Mouse (Mus musculus) left cerebral cortex, postnatal 10 days (tissue): Measurements from ENCODE around the gene Timm8a2. TPM values are rescaled to one million over a fixed set of nuclear protein-coding genes. Genes with fewer than 3 reads are reported as not detected.
"Not testable (repeated sequence)": the region's sequence is repeated elsewhere in the genome, so short reads cannot be mapped to it uniquely, and the experiment has no call there.

Experiments used
- DNase-seq, 2 experiments: peaks; one replicate each; pipeline ENCODE4 v3.0.0; 2021 to 2022; ENCODE audit warnings: low spot score in 2 of 2, mixed read lengths in 1 of 2; ENCODE audit errors: extremely low spot score in 1 of 2
- intact Hi-C: fragments of 180-260 bp; cut with DNase I; formaldehyde crosslinking; loops from one replicate; pipeline ENCODE4 v1.15.1; 2025
- total RNA-seq, 2 experiments: library from RNA; stranded (reverse); gene quantifications; 2 replicates each; pipeline ENCODE4 v1.2.3; 2021

Timm8a2 gene
- total RNA-seq, 2 experiments from 2014 or later, result 0.39 TPM; not detected in 1

DNA sequence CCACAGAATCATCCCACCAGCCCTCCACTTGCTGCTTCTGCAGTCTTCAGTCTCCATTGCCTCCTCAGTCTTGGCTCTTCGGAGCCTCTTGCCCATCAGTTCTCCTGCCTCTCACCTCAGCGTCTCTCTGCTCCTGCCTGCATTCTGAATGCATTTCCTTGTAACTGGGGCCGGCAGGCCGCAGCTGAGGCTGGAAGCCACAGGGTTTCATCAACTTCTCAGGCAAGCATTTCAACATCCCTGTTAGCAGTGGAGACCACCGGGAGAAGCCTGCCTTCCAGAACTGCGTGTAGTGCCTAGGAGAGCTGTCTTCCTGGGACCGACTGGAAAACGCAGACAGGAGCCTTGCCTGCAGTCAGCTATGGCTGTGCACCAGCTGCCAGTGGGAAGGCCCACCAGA, 13.3 kb downstream of the Timm8a2 start:
- intact Hi-C loops, result no loop called here
- DNase-seq, result no peak

DNA sequence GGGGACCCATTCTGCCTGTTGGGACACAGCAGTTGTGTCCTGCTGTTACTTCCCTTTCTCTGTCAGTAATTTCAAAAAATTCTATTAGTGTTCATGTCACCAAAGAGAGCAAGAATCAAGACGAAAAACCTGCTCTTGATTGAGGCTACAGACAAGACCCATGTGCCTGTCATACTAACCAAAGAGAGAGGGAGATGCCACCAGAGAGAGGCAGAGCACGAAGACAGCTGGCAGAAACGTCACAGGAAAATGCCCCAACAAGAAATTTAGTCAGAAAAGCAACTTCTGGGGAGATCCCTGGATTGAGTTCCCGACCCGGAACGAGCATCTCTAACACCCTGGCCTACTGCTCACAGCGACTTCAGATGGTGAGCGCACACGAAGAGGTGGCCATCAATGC, 14.3 kb downstream of the Timm8a2 start:
- DNase-seq, result no peak
- intact Hi-C loops, result no loop called here

DNA sequence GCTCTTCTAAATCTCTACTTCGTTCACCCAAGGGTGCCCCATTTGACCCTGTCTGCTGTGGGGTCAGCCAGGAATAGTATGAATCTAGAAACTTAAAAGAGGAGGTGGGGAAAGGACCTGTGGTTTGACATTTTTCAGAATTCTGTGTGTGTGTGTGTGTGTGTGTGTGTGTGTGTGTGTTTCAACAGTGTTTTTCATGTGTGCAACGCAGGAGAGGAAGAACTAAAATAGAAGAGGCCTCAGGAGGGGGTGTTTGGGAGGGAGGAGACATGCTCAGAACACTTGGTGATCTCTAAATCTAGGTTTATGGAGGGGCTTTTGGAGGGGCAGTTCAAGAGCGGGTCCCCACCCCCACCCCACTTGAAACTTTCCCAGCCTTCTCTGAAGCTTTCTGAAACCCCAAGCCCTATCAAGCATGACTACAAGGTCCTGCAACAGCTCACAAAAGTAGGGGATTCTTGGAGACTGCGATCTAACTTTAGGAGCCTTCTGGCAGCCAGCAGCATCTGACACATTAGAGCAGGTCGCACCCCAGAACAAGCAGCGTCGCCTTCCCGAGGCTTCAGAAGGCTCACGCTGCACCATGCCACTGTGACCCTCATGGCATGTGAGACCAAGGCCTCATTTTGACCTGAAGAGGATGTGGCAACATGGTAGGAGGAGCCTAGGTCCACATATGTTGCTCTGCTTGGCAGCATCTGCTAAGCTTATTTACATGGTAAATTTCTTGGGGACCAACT, 18.6 kb downstream of the Timm8a2 start:
- intact Hi-C loops, result no loop called here
- DNase-seq, result no peak

GRCm38 (mm10) chr14:122056871-122057270, 22.4 kb downstream of the Timm8a2 start:
- DNase-seq, result no peak
- intact Hi-C loops, result no loop called here

DNA sequence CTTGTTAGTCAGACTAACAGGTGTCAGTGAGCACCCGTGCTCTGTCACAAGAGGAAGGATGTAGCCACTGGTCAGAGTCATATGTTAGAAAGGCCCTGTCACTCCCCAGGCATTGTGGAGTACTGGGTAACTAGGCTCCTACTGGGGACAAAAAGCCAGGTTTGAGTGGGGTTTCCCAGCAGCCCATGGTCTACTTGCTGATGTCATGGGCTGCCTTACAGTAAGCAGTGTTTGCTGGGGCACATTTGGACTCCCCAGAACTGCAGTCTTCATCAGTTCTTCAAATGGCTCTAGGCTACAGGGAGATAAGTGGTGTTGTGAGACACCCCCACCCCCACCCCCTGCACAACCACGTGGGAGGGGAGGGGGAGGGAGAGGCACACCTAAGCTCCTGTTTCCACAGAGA, 23.5 kb downstream of the Timm8a2 start:
- DNase-seq, result no peak
- intact Hi-C loops, result no loop called here

- intact Hi-C loops, result loop anchor here (5.0 kb wide), 1 partner anchor 72 kb away; no protein-coding TSS in a partner anchor
- peak; percentile 50 to 82 for DNase-seq
These were observed 26.2 kb downstream of the Timm8a2 start for GRCm38 (mm10) chr14:122060642-122061041.

DNA sequence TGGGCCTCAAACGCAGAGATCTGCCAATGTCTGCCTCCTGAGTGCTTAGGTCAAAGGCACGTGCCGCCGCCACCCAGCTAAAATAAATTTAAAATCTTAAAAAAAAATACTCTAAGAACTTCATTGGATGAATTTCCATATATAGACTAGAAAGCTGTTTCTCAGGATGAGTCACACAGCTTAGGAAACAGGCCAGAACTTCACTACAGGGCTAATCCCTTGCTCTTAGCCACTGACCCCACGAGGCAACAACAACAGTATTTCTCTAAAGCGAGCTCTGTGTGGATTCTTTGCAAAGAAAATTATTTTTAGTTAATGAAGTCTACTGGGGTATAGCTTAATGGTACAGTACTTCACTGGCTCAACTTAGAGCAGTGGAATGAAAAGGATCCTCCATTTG, 26.9 kb downstream of the Timm8a2 start:
- DNase-seq, result no peak

DNA sequence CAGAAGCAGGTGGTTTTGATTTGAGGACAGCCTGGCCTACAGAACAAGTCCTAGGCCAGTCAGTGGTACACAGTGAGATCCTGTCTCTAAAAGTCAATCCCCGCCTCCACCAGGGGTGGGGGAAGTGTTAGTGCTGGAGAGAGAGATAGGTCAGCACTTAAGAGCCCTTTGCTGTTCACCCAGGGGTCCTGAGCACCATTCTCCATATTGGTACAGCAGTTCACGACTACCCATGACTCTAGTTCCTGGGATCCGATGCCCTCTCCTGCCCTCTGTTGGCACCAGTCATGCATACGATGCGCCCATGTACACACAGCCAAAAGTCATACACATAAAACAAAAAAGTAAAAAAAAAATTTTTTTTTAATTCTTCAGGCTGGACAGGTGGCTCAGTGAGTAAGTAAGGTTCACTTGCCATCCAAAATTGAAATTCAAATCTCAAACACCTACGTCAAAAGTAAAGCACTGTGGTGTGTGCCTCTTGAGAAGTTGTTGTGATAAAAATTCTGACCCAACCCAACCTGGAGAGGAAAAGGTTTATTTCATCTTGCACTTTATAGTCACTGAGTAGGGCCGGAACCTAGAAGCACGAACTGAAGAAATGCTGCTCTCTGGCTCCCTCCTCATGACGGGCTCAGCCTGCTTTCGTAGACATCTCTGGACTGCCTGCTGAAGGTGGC, 28.1 kb downstream of the Timm8a2 start:
- intact Hi-C loops, result loop anchor here (2.0 to 5.0 kb wide), 2 partner anchors 70 to 134 kb away; no protein-coding TSS in a partner anchor
- no peak for DNase-seq

More for the DNA sequence above, 26.9 kb downstream of the Timm8a2 start:
- intact Hi-C loops, result loop anchor here (5.0 kb wide), 1 partner anchor 71 kb away; no protein-coding TSS in a partner anchor

- intact Hi-C loops, result loop anchor here (2.0 to 5.0 kb wide), 2 partner anchors 69 to 135 kb away; no protein-coding TSS in a partner anchor
- no peak for DNase-seq
These were observed 29.1 kb downstream of the Timm8a2 start for GRCm38 (mm10) chr14:122063599-122063998.

DNA sequence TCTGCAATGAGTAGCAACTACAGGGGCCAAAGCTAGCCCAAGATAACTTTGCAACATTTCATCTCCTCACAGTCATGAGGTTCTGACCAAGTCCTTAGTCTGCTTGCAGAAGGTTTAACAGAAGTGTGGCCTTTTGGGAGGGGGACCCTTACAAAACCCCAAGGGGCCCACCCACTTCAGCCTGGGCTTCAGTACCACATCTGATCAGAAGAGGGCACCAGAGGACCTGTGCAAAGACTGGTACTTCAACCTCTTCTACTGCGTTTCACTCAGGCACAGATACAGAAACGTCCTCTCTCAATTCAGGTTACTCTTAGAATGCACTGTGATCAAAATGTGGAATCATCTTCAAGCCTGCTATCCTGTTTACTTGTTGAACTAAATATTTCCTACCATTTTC, 30.0 kb downstream of the Timm8a2 start:
- intact Hi-C loops, result loop anchor here (5.0 kb wide), 1 partner anchor 68 kb away; no protein-coding TSS in a partner anchor
- peak; percentile 38 to 76 for DNase-seq

GRCm38 (mm10) chr14:122066243-122066642, 31.8 kb downstream of the Timm8a2 start:
- no peak for DNase-seq
- intact Hi-C loops, result no loop called here

GRCm38 (mm10) chr14:122068036-122068435, 33.6 kb downstream of the Timm8a2 start:
- DNase-seq, intact Hi-C loops: not testable (repeated sequence)

DNA sequence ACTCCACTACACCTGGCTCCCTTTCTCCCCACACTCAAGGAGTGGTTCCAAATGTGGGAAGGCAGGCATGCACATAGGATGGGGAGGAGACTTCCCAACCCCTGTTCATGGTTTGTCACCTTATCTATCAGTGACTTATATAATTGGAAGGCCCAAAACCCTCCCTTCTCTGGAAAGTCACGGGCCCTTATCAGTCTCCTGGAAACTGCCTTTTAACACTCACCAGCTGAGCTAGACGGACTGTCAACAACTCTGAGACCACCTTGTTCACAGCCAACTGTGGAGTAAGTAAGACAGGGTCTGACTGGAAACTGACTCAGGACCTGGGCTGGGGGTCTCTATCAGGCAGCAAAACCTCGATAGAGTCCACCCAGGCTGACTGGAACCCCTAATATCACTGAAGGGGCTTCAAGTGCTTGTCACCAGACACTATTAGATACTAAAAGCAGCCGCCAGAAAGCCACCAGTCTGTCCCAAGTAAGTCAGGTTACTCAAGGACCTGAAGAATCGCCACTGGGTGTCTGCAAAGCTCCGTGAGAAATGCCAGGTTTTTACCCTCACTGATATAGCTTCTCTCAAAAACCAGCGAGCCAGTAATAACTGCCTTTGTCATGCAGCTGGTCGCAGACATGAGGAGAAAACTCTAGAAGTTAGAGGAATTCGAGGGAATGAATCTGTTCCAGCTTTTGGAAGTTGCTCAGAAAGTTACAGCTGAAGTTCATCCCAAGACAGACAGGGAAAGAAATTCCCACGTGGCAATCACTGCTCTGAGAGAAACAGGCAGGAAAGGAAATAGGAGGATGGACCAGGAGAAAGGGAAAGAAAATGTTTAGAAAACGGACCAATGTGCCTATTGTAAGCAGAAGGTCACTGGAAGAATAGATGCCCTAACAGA, 34.6 kb downstream of the Timm8a2 start:
- intact Hi-C loops, result no loop called here
- DNase-seq, result no peak

DNA sequence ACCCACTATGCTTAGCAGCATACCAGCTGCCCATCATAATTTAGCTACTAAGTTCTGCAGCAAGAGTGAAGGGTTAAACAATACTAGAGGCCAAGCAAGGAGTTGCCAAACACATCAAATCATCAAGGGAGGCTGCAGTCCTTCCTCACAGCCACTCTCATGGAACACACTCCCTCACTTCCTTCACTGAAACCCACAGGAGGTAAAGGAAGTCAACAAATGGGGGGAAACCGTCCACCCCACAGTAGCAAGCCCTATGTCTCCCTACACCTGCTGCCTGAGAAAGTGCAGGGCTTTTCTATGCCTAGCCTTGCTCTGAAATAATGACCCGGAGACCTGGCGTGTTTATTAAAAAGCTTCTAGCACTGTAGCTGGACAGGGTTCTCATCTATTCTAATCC, 35.5 kb downstream of the Timm8a2 start:
- no peak for DNase-seq
- intact Hi-C loops, result no loop called here

DNA sequence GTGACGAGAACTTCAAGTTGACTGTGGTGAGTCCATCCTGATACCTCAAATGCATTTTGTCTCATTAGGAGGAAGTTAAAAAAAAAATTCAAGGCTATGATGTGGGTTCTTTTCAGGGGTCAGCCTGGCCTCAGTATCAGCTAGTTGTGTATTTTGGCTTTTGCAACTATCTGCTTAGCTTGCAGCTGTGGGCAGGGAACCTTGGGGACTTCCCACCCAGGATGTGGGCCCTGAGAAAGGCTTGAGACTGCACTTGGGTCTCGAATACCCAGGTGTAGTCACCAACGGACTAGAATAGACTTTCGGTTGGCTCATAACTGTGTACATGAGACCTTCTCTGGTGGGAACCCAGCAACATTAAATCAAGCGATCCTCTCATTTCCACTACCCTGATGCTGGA, 38.9 kb downstream of the Timm8a2 start:
- DNase-seq, result no peak
- intact Hi-C loops, result no loop called here

DNA sequence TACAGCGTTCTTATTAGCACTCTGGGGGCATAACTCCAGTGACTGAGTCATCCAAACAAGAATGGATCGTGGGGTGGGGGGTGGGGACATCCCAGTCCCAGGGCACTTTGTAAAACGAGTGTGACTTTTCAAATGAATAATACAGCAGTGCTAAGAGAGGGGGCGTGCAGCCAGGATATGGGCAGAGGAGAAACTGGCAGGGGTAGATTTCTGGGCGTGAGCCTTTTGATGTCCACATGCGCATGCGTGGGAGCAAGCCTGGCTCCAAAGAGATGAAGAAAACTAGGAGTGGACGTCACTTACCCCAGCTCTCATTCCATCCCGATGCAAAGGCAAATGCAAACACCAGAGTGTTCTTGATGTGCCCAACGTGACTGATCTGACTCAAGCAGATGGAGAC, 39.9 kb downstream of the Timm8a2 start:
- no peak for DNase-seq
- intact Hi-C loops, result no loop called here

DNA sequence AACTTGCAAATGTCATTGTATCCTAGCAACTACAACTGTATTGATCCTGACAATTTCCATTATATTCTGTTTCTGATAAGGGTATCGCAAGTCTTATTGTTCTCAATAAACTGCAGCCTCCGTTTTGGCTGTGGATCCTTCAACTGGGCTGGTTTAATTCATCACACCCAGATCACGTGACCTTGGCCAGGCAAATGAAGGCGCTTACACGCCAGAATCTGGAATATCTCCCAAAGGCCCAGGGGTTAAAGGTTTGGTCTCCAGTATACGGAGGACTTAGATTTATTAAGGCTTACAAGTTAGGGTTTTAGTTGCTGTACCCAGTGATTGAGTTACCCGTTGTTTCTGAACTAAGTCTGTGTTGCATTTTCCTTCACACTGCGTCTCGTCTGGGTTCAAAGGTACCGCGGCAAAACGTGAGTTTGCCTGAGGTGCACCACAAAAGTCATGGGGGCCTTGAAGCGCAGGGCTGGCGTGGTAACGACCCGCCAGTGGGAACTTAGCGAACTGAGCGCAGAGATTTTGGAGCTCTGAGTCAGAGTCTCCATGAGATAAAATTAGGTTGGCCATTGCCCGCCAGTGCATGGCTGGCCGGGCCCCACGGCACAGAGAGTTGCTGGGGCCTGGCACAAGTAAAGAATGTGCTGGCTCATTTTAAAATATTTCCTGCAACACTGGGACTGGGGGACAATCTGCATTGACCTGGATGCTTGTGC, 41.2 kb downstream of the Timm8a2 start:
- no peak for DNase-seq
- intact Hi-C loops, result no loop called here

DNA sequence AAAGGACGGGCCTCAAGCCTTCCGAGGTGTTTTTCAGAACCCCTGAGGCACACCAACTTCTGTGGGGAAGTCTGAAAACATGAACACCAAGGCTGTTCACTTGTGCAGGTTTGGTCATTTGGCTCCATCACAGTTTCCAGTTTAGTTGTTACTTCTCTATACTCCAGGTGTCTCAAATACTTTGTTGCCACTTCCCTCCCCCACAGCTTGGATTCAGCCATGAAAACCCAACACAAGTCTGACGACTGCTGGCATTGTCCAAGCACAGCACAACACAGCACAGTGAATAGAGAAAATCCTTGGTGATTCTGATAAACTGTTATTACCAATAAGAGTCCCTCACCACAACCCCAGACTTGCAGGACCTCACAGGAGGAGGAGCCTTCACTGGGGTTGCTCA, 42.5 kb downstream of the Timm8a2 start:
- intact Hi-C loops, result no loop called here
- DNase-seq, result no peak

DNA sequence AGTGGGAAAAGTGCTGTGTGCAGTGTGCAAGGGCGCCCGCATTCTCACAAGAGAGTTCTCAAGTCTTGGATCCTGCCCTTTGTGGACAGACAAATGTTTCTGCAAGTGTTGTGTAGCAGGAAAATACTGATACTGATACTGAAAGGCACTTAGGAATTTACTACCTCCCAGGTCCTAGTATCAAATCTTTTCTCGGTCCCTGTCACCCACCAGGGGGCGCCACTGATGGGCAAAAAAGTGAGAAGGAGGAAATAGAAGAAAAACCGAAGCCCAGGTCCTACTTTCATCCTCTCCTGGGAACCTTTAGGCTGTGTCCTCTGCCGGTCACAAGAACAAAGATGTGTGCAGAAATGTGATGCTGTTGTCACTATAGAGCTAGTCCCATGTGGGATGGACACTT, 45.0 kb downstream of the Timm8a2 start:
- intact Hi-C loops, result no loop called here
- peak in 1 of 2 experiments; percentile 58 for DNase-seq
